Mouse (Mus musculus): ENCODE data around the gene Dnajc13.

Gene Dnajc13

GRCm38 (mm10) chr9:104182328-104182727 lies 80.4 kb downstream of the Dnajc13 start:
- DNase-seq (ENCODE audit: low spot score) = no peak

GRCm38 (mm10) chr9:104181626-104182025 lies 81.1 kb downstream of the Dnajc13 start:
- no peak for DNase-seq (ENCODE audit: low spot score)

- no peak for DNase-seq (ENCODE audit: low spot score)
These were observed 82.7 kb downstream of the Dnajc13 start for GRCm38 (mm10) chr9:104180046-104180445.

- DNase-seq (ENCODE audit: low spot score) = no peak
These were observed 90.4 kb downstream of the Dnajc13 start for GRCm38 (mm10) chr9:104172342-104172741.

GRCm38 (mm10) chr9:104171651-104172050 lies 91.1 kb downstream of the Dnajc13 start:
- no peak for DNase-seq (ENCODE audit: low spot score)

GRCm38 (mm10) chr9:104169986-104170385 lies 92.7 kb downstream of the Dnajc13 start:
- no peak for DNase-seq (ENCODE audit: low spot score)

GRCm38 (mm10) chr9:104165926-104166325 lies 96.8 kb downstream of the Dnajc13 start:
- DNase-seq (ENCODE audit: low spot score) = no peak

GRCm38 (mm10) chr9:104164194-104164593 lies 98.5 kb downstream of the Dnajc13 start:
- DNase-seq (ENCODE audit: low spot score) = no peak

GRCm38 (mm10) chr9:104161117-104161516 lies 101.6 kb downstream of the Dnajc13 start:
- no peak for DNase-seq (ENCODE audit: low spot score)

- no peak for DNase-seq (ENCODE audit: low spot score)
These were observed 105.4 kb downstream of the Dnajc13 start for GRCm38 (mm10) chr9:104157291-104157690.

- no peak for DNase-seq (ENCODE audit: low spot score)
These were observed 106.2 kb downstream of the Dnajc13 start for GRCm38 (mm10) chr9:104156506-104156905.

- DNase-seq (ENCODE audit: low spot score) = no peak
These were observed 107.5 kb downstream of the Dnajc13 start for GRCm38 (mm10) chr9:104155100-104155715.

- no peak for DNase-seq (ENCODE audit: low spot score)
These were observed 110.6 kb downstream of the Dnajc13 start for GRCm38 (mm10) chr9:104152121-104152520.

GRCm38 (mm10) chr9:104148969-104149368 lies 113.8 kb downstream of the Dnajc13 start:
- no peak for DNase-seq (ENCODE audit: low spot score)

- DNase-seq (ENCODE audit: low spot score) = no peak
These were observed 116.0 kb downstream of the Dnajc13 start for GRCm38 (mm10) chr9:104146683-104147082.

GRCm38 (mm10) chr9:104144314-104144996 lies 118.3 kb downstream of the Dnajc13 start:
- no peak for DNase-seq (ENCODE audit: low spot score)

- DNase-seq (ENCODE audit: low spot score) = no peak
These were observed 119.9 kb downstream of the Dnajc13 start for GRCm38 (mm10) chr9:104142805-104143204.

- DNase-seq (ENCODE audit: low spot score) = no peak
These were observed 122.4 kb downstream of the Dnajc13 start for GRCm38 (mm10) chr9:104140351-104140750.

- DNase-seq (ENCODE audit: low spot score) = no peak
These were observed 132.5 kb downstream of the Dnajc13 start for GRCm38 (mm10) chr9:104130141-104130755.

GRCm38 (mm10) chr9:104128110-104128509 lies 134.6 kb downstream of the Dnajc13 start:
- DNase-seq (ENCODE audit: low spot score) = no peak

- no peak for DNase-seq (ENCODE audit: low spot score)
These were observed 135.9 kb downstream of the Dnajc13 start, which contains the start of gene Ackr4 for GRCm38 (mm10) chr9:104126833-104127232. Gene Ackr4, minus strand, starts transcription at chr9:104126933.

- no peak for DNase-seq (ENCODE audit: low spot score)
These were observed 139.1 kb downstream of the Dnajc13 start for GRCm38 (mm10) chr9:104123622-104124021.

- DNase-seq (ENCODE audit: low spot score) = no peak
These were observed 139.6 kb downstream of the Dnajc13 start for GRCm38 (mm10) chr9:104123101-104123500.
